Mouse (Mus musculus): ENCODE data around the gene Slc2a2. TPM values are rescaled to one million over a fixed set of nuclear protein-coding genes. Genes with fewer than 3 reads are reported as not detected.

The Slc2a2 gene
- polyA plus RNA-seq, 1 experiment from 2014 or later = not detected

- no peak overlapping the region for H3K4me2 ChIP-seq (ENCODE audit: low read length)
- H3K4me3 ChIP-seq (replicated peaks; ENCODE audit: low read depth, low read length) = no peak overlapping the region
- no peaks in the 10 kb centered on the region for H3K27me3 ChIP-seq (ENCODE audit: control insufficient read depth, insufficient read depth, low read length)
- no peak overlapping the region for H3K27ac ChIP-seq (replicated peaks; ENCODE audit: low read depth, low read length)
- H3K9me3 ChIP-seq (ENCODE audit: control insufficient read depth, low read length) = no peaks in the 10 kb centered on the region
- ATAC-seq (ENCODE audit: low FRiP score, low TSS enrichment) (no peak), DNase-seq (no peak)
- H3K9ac ChIP-seq (replicated peaks; ENCODE audit: low read length) = no peak overlapping the region
- no peaks in the 10 kb centered on the region for H3K4me1 ChIP-seq (ENCODE audit: control insufficient read depth, insufficient read depth, low read length)
- no peaks in the 10 kb centered on the region for H3K36me3 ChIP-seq (ENCODE audit: control insufficient read depth, insufficient read depth, low read length)
- 57% methylated on average over 5 of the region's 5 CpGs for WGBS
Measured at GRCm38 (mm10) chr3:28721218-28721617, 23.5 kb downstream of the Slc2a2 start.

DNA sequence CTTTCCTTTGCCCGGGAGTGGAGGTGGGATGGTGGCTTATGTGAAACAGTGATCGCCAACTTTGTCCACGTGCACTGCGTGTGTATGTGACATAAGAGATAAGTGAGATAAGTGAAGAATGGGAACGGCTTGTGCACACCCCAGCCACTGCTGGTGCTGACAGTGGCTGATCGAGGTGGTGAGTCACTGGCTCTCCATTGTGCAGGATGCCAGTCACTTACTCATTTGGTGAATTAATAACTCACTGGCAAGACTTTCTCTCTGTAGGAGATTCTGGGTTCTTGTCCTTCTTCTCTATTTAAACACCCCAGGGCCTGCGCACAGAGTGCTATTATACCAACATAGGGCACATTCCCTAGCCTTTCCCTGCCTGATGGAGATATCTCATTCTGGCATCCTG is 24.1 kb downstream of the Slc2a2 start:
- no peak overlapping the region for H3K9ac ChIP-seq (replicated peaks; ENCODE audit: low read length)
- H3K4me2 ChIP-seq (ENCODE audit: low read length) = no peak overlapping the region
- H3K9me3 ChIP-seq (ENCODE audit: control insufficient read depth, low read length) = no peaks in the 10 kb centered on the region
- no peaks in the 10 kb centered on the region for H3K36me3 ChIP-seq (ENCODE audit: control insufficient read depth, insufficient read depth, low read length)
- H3K27ac ChIP-seq (replicated peaks; ENCODE audit: low read depth, low read length) = no peak overlapping the region
- no peak overlapping the region for H3K4me3 ChIP-seq (replicated peaks; ENCODE audit: low read depth, low read length)
- H3K27me3 ChIP-seq (ENCODE audit: control insufficient read depth, insufficient read depth, low read length) = no peaks in the 10 kb centered on the region
- no peak for ATAC-seq (ENCODE audit: low FRiP score, low TSS enrichment)
- WGBS = 85% methylated on average over 7 of the region's 7 CpGs
- no peaks in the 10 kb centered on the region for H3K4me1 ChIP-seq (ENCODE audit: control insufficient read depth, insufficient read depth, low read length)
- no peak for DNase-seq

DNA sequence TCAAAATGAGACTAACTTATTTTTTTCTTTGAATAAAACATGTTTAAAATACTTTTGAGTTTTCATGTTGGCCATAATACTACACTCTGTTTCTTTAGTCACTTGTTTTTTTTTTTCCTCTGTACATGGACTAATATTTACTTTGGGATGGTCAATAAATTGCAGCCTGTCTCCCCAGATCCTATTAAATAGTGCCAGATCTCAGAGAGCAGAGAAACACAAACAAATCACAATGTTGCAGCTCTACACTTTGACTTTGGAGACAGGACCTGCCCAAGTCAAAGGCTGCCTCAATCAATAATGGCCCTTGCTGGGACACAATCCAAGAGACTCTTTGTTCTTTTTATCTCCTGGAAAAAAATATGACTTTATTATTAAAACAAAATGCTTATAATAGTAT is 24.8 kb downstream of the Slc2a2 start:
- no peak for DNase-seq
- Histone ChIP-seq H3K4me3 (replicated peaks; ENCODE audit: low read depth, low read length) (no peak overlapping the region), H3K9ac (replicated peaks; ENCODE audit: low read length) (no peak overlapping the region), H3K4me1 (ENCODE audit: control insufficient read depth, insufficient read depth, low read length) (no peaks in the 10 kb centered on the region), H3K36me3 (ENCODE audit: control insufficient read depth, insufficient read depth, low read length) (no peaks in the 10 kb centered on the region), H3K9me3 (ENCODE audit: control insufficient read depth, low read length) (no peaks in the 10 kb centered on the region), H3K27ac (replicated peaks; ENCODE audit: low read depth, low read length) (no peak overlapping the region), H3K27me3 (ENCODE audit: control insufficient read depth, insufficient read depth, low read length) (no peaks in the 10 kb centered on the region), H3K4me2 (ENCODE audit: low read length) (no peak overlapping the region)
- no peak for ATAC-seq (ENCODE audit: low FRiP score, low TSS enrichment)

GRCm38 (mm10) chr3:28723534-28723933 is 25.8 kb downstream of the Slc2a2 start:
- no peaks in the 10 kb centered on the region for H3K27me3 ChIP-seq (ENCODE audit: control insufficient read depth, insufficient read depth, low read length)
- no peak overlapping the region for H3K27ac ChIP-seq (replicated peaks; ENCODE audit: low read depth, low read length)
- no peaks in the 10 kb centered on the region for H3K4me1 ChIP-seq (ENCODE audit: control insufficient read depth, insufficient read depth, low read length)
- no peaks in the 10 kb centered on the region for H3K36me3 ChIP-seq (ENCODE audit: control insufficient read depth, insufficient read depth, low read length)
- H3K4me2 ChIP-seq (ENCODE audit: low read length) = no peak overlapping the region
- H3K4me3 ChIP-seq (replicated peaks; ENCODE audit: low read depth, low read length) = no peak overlapping the region
- ATAC-seq (ENCODE audit: low FRiP score, low TSS enrichment) = no peak
- WGBS = 66% methylated on average over 6 of the region's 6 CpGs
- H3K9me3 ChIP-seq (ENCODE audit: control insufficient read depth, low read length) = no peaks in the 10 kb centered on the region
- no peak for DNase-seq
- H3K9ac ChIP-seq (replicated peaks; ENCODE audit: low read length) = no peak overlapping the region

GRCm38 (mm10) chr3:28725203-28725602 is 27.5 kb downstream of the Slc2a2 start:
- Histone ChIP-seq H3K36me3 (ENCODE audit: control insufficient read depth, insufficient read depth, low read length) (no peaks in the 10 kb centered on the region), H3K9me3 (ENCODE audit: control insufficient read depth, low read length) (no peaks in the 10 kb centered on the region), H3K4me3 (replicated peaks; ENCODE audit: low read depth, low read length) (no peak overlapping the region), H3K9ac (replicated peaks; ENCODE audit: low read length) (no peak overlapping the region), H3K4me2 (ENCODE audit: low read length) (no peak overlapping the region), H3K4me1 (ENCODE audit: control insufficient read depth, insufficient read depth, low read length) (no peaks in the 10 kb centered on the region), H3K27me3 (ENCODE audit: control insufficient read depth, insufficient read depth, low read length) (no peaks in the 10 kb centered on the region), H3K27ac (replicated peaks; ENCODE audit: low read depth, low read length) (no peak overlapping the region)
- WGBS = 96% methylated on average over 13 of the region's 13 CpGs
- no peak for DNase-seq
- no peak for ATAC-seq (ENCODE audit: low FRiP score, low TSS enrichment)

DNA sequence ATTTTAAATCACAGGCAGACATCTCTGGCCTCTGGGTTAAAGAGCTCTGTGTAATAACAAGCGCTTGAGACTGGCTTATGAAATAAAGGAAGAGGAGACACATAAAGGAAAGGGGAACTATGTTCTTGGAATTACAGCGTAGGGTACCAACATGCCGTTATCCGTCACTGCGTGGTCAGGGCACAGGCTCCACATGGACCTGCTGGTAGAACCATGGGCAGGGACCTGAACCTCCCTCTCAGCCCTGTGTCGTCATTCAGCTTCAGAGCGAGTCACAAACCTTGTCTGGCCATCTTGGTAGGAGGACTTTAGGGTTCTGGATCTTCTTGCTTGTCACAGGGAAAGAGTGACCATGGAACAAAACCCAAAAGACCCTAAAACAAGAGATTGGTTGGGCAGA is 28.7 kb downstream of the Slc2a2 start:
- H3K9me3 ChIP-seq (ENCODE audit: control insufficient read depth, low read length) = no peaks in the 10 kb centered on the region
- no peaks in the 10 kb centered on the region for H3K36me3 ChIP-seq (ENCODE audit: control insufficient read depth, insufficient read depth, low read length)
- H3K27me3 ChIP-seq (ENCODE audit: control insufficient read depth, insufficient read depth, low read length) = no peaks in the 10 kb centered on the region
- H3K4me2 ChIP-seq (ENCODE audit: low read length) = no peak overlapping the region
- WGBS = 97% methylated on average over 7 of the region's 7 CpGs
- H3K4me3 ChIP-seq (replicated peaks; ENCODE audit: low read depth, low read length) = no peak overlapping the region
- ATAC-seq (ENCODE audit: low FRiP score, low TSS enrichment) (no peak), DNase-seq (no peak)
- no peaks in the 10 kb centered on the region for H3K4me1 ChIP-seq (ENCODE audit: control insufficient read depth, insufficient read depth, low read length)
- no peak overlapping the region for H3K9ac ChIP-seq (replicated peaks; ENCODE audit: low read length)
- no peak overlapping the region for H3K27ac ChIP-seq (replicated peaks; ENCODE audit: low read depth, low read length)

DNA sequence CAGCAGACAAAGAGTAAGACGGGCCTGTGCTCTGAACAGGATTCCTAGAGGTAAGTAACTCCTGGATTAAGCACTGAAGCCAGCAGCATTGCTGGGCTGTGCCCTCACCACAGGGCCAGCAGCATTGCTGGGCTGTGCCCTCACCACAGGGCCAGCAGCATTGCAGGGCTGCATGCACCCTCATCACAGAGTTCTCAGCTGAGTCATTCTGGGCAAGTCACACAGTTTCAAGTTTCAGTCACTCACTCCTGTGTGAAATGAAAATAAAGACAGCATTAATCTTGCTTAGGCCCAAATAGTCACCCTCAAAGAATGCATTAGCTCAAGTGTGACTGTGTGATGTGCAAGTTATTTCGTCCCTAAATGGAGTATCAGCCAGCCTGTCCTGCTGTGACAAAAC is 37.0 kb downstream of the Slc2a2 start:
- no peak for ATAC-seq (ENCODE audit: low FRiP score, low TSS enrichment)
- WGBS = 52% methylated on average over 2 of the region's 2 CpGs
- no peak overlapping the region for H3K27ac ChIP-seq (replicated peaks; ENCODE audit: low read depth, low read length)
- H3K4me2 ChIP-seq (ENCODE audit: low read length) = no peak overlapping the region
- H3K9me3 ChIP-seq (ENCODE audit: control insufficient read depth, low read length) = no peaks in the 10 kb centered on the region
- H3K27me3 ChIP-seq (ENCODE audit: control insufficient read depth, insufficient read depth, low read length) = no peaks in the 10 kb centered on the region
- H3K4me3 ChIP-seq (replicated peaks; ENCODE audit: low read depth, low read length) = no peak overlapping the region
- no peaks in the 10 kb centered on the region for H3K36me3 ChIP-seq (ENCODE audit: control insufficient read depth, insufficient read depth, low read length)
- no peak overlapping the region for H3K9ac ChIP-seq (replicated peaks; ENCODE audit: low read length)
- no peaks in the 10 kb centered on the region for H3K4me1 ChIP-seq (ENCODE audit: control insufficient read depth, insufficient read depth, low read length)
- DNase-seq = no peak

GRCm38 (mm10) chr3:28736981-28737380 is 39.3 kb downstream of the Slc2a2 start:
- Histone ChIP-seq H3K36me3 (ENCODE audit: control insufficient read depth, insufficient read depth, low read length) (no peaks in the 10 kb centered on the region), H3K4me2 (ENCODE audit: low read length) (no peak overlapping the region), H3K4me3 (replicated peaks; ENCODE audit: low read depth, low read length) (no peak overlapping the region), H3K4me1 (ENCODE audit: control insufficient read depth, insufficient read depth, low read length) (no peaks in the 10 kb centered on the region), H3K27ac (replicated peaks; ENCODE audit: low read depth, low read length) (no peak overlapping the region), H3K27me3 (ENCODE audit: control insufficient read depth, insufficient read depth, low read length) (no peaks in the 10 kb centered on the region), H3K9me3 (ENCODE audit: control insufficient read depth, low read length) (no peaks in the 10 kb centered on the region), H3K9ac (replicated peaks; ENCODE audit: low read length) (no peak overlapping the region)
- WGBS = 41% methylated on average over 2 of the region's 2 CpGs
- no peak for ATAC-seq (ENCODE audit: low FRiP score, low TSS enrichment)
- no peak for DNase-seq

- Histone ChIP-seq H3K9ac (replicated peaks; ENCODE audit: low read length) (no peak overlapping the region), H3K27me3 (ENCODE audit: control insufficient read depth, insufficient read depth, low read length) (no peaks in the 10 kb centered on the region), H3K4me2 (ENCODE audit: low read length) (no peak overlapping the region), H3K4me3 (replicated peaks; ENCODE audit: low read depth, low read length) (no peak overlapping the region), H3K27ac (replicated peaks; ENCODE audit: low read depth, low read length) (no peak overlapping the region), H3K4me1 (ENCODE audit: control insufficient read depth, insufficient read depth, low read length) (no peaks in the 10 kb centered on the region), H3K9me3 (ENCODE audit: control insufficient read depth, low read length) (no peaks in the 10 kb centered on the region), H3K36me3 (ENCODE audit: control insufficient read depth, insufficient read depth, low read length) (no peaks in the 10 kb centered on the region)
- ATAC-seq (ENCODE audit: low FRiP score, low TSS enrichment) (no peak), DNase-seq (no peak)
- 40% methylated on average over 6 of the region's 6 CpGs for WGBS
Measured at GRCm38 (mm10) chr3:28740353-28740752, 42.6 kb downstream of the Slc2a2 start.

All from midbrain, embryonic 14.5 days (tissue).